Mouse (Mus musculus): ENCODE measurements at regions not wholly inside any gene's neighbourhood (a gene's known extent, or its start where the extent isn't known, plus 50 kb on each side); places are given as distances from the start of the nearest gene placed in this dataset.

DNA sequence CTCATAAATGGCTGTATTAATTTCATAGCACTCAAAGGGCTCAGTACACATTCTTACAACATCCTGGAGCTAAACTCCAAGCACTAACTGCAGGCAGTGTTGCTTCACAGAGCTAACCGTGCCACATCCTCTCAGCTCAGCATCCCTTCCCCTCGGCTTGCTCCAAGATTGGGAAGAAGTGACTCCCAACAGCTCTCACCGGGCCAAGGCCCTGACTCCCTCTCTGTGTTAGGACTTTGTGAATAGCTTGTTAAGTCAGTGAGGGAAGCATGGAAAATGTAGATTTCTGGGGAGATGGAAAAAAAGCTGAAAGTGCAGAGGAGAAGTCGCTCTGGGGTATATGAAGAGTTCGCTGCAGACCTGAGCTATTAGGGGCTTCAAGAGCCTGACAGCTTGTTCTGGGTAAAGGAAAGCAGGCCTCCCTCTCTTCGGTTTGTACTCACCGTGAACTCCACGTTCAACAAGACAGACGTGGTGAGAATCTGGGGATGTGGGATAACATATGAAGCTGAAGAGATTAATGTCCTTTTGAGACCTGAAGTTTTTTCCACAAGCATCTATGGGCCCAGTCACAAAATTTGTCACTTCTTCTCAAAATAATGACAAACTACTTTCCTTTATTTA lies 213.5 kb upstream of the Sfrp2 start:
- TF ChIP-seq CTCF (conservative IDR thresholded peaks at IDR 0.05; ENCODE audit: low read length) = no peak
- no peak for TF ChIP-seq NANOG (IDR thresholded peaks at IDR 0.05; ENCODE audit: borderline replicate concordance, low read length)

Data from E14TG2a.4 (cell line).